Mouse (Mus musculus) pancreas, adult 10 weeks (tissue): ENCODE measurements around the gene C3. TPM values are rescaled to one million over a fixed set of nuclear protein-coding genes. Genes with fewer than 3 reads are reported as not detected.

ENCODE experiments used
- polyA plus RNA-seq: library from polyadenylated mRNA; stranded (reverse); fragments of 350-450 nt; fragmentation: Illumina TruSeq; extraction: RNeasy Lipid Tissue Mini Kit (QIAGEN cat#74804); gene quantifications from one replicate; pipeline ENCODE4 v1.2.3, GENCODE M21; 2015; ENCODE audit warnings: low read depth, low replicate concordance; ENCODE audit not compliant: insufficient read depth

C3 gene
- 236 TPM for polyA plus RNA-seq

DNA sequence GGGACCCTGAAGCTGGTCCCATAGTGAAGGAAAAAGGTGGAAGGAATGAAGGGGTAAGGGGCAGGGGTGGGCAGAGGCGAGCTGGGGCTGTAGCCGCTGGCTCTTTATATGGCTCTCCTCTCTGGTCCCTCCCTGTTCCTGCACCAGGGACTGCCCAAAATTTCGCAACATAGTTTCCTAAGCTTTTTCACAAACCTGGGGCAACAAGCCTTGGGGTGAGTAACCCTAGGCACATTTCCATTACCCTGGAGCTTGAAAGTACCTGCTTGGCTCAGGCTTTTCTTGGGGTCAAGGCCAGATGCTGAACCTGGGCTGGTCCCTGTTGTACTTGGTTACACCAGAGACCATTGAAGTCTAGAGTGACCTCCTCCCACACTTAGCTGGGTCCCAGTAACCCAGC, at the start of gene C3:
Gene C3 (minus strand): TSS at position 123 of the 400 bp plus-strand sequence.

DNA sequence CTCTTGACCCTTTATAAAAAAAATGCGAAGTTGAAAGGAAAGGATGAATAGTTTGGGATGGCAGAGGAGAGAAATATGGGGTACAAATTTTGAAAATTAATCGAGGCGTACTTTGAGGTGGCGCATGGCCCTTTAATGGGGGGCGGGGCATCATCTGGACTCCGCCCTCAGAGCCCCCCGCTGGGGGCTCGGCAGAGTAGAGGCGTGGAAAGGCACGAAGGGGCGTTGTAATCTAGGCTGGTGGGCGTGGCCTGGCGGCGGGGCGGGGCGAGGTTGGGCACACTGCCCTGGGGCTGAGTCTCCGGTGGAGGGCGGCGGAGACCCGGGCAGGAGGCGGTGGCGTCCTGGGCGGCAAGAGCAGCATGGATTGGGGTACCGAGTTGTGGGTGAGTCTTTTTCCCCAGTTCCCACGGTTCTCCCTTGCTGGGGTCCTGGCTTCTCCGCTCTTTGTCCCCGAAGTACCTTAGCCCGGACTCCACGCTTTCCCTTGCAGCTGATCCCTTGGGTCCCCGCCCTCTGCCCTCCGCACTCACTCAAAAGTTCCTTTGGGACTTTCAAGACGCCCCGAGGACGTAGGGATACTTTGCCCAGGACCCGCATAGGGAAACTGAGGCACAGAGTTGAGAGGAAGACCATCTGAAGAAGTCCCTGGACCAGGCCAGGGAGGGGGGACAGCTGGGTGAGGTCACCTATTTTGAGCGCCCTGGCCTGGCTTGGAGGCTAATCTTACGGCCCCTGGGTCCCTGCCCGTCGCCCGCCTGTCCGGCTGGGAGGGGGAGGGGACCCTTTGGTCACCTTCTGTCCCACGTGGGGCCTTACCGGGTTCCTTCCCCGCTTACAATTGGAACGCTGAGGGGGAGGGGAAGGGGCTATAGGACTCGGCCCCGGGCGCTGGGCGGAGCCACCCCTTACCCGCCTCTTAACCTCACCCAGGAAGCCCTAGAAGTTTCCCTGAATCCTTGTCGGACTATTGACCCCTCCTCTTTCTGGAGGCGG, 21.5 kb upstream of the C3 start, which contains the start of gene Trip10:
Gene Trip10 (plus strand): TSS at position 270 of the 996 bp plus-strand sequence.

DNA sequence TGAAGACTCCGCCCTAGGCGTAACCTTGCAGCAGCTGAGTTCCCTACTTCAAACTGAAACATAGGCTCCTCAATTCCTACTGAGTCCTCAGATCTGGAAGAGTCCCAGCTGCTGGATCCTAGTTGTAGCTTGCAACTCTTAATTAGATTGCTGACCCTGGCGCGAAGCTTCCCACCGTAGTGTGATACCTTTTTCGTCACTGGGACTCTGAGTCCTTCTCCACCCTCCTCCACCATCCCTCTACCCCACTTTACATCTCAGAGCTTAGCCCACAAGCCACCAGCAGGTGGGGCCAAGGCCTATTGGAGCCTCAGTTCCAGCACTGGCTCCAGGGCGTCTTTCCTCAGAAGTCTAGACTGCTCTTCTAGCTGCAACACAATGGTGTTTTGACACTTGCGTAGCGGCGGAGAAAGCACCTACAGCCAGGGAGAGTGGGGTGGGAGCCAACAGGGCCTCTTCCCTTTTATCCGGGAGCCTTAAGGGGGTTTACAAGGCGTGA, 20.3 kb upstream of the C3 start, which contains the start of gene Gpr108:
Gene Gpr108 (minus strand): TSS at position 246 of the 499 bp plus-strand sequence.

DNA sequence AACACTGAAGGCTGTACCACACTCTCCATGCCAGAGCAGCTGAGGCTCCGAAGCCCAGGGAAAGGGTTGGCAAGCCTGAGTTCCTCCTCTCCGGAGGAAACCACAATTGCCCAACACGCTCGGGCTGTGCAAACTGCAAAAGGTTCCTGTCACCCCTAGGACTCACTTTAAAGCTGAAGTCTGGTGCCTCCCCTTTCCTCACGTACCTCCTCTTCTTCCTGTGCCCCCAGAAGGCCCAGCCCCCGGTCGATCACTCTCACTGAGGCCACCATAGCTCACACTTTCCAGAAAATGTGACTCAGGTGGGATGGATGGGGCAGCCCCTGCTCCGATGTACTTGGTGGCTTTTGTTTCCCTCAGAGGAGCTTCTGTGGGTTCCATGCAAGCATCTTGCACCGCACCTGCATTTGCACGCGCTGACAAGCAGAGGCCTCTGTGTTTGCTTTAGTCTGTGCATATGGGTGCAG, 33.9 kb downstream of the C3 start, which contains the start of gene Tnfsf14:
Gene Tnfsf14 (minus strand): TSS at position 137 of the 467 bp plus-strand sequence.

Other genes with a start within 250 kb of the C3 start
- gene Acer1, start 246.0 kb downstream of the C3 start, polyA plus RNA-seq: not detected
- gene Clpp, start 237.8 kb downstream of the C3 start, polyA plus RNA-seq: 19.7 TPM
- 10.0 TPM for gene Alkbh7, start 230.8 kb downstream of the C3 start, polyA plus RNA-seq
- not detected for gene Pspn, start 228.1 kb downstream of the C3 start, polyA plus RNA-seq
- gene Gtf2f1, start 216.8 kb downstream of the C3 start, polyA plus RNA-seq: 7.4 TPM
- gene Gm17949, start 216.7 kb downstream of the C3 start, polyA plus RNA-seq: not detected
- gene Khsrp, start 196.6 kb downstream of the C3 start, polyA plus RNA-seq: 14.1 TPM
- gene Slc25a41, start 186.5 kb downstream of the C3 start, polyA plus RNA-seq: not detected
- 20.0 TPM for gene Crb3, start 169.0 kb downstream of the C3 start, polyA plus RNA-seq
- gene Slc25a23, start 168.3 kb downstream of the C3 start, polyA plus RNA-seq: 15.4 TPM
- 3.3 TPM for gene Dennd1c, start 149.6 kb downstream of the C3 start, polyA plus RNA-seq
- 1.5 TPM for gene Tubb4a, start 140.4 kb downstream of the C3 start, polyA plus RNA-seq
- gene Tnfsf9, start 122.8 kb downstream of the C3 start, polyA plus RNA-seq: 1.3 TPM
- not detected for gene Cd70, start 78.4 kb downstream of the C3 start, polyA plus RNA-seq
- not detected for gene Tnfsf14, start 34.0 kb downstream of the C3 start, polyA plus RNA-seq
- 23.7 TPM for gene Gpr108, start 20.3 kb upstream of the C3 start, polyA plus RNA-seq
- 19.2 TPM for gene Trip10, start 21.3 kb upstream of the C3 start, polyA plus RNA-seq
- gene Vav1, start 51.0 kb upstream of the C3 start, polyA plus RNA-seq: 2.0 TPM
- 3.5 TPM for gene Adgre1, start 130.6 kb upstream of the C3 start, polyA plus RNA-seq